Mouse (Mus musculus) midbrain, embryonic 11.5 days (tissue): Measurements from ENCODE around the gene Psmd1. TPM values are rescaled to one million over a fixed set of nuclear protein-coding genes. Genes with fewer than 3 reads are reported as not detected.

Experiments used
- ATAC-seq: fragments of 200-750 bp; cut with Nextera tagmentation; 2 replicates; pipeline ENCODE4 v1.8.0; 2017; ENCODE audit warnings: moderate TSS enrichment, moderate library complexity; ENCODE audit not compliant: low FRiP score
- DNase-seq: peaks from one replicate; pipeline ENCODE4 v3.0.0; 2015; ENCODE audit warnings: low spot score; ENCODE audit errors: missing footprints
- H3K27ac ChIP-seq: fragments of 300-500 bp; sonication (generic); 2 replicates; pipeline ENCODE4 v1.5.1; 2014; ENCODE audit warnings: low read depth, low read length
- H3K27me3 ChIP-seq: fragments of 300-500 bp; sonication (generic); 2 replicates; pipeline ENCODE4 v1.6.1; 2014; ENCODE audit warnings: mild to moderate bottlenecking, low read length, moderate library complexity, mixed read lengths; ENCODE audit not compliant: control insufficient read depth, insufficient read depth
- H3K36me3 ChIP-seq: fragments of 300-500 bp; sonication (generic); 2 replicates; pipeline ENCODE4 v1.6.1; 2014; ENCODE audit warnings: mild to moderate bottlenecking, low read length, moderate library complexity, mixed read lengths; ENCODE audit not compliant: control insufficient read depth, insufficient read depth
- H3K4me1 ChIP-seq: fragments of 300-500 bp; sonication (generic); 2 replicates; pipeline ENCODE4 v1.6.1; 2014; ENCODE audit warnings: low read length; ENCODE audit not compliant: control insufficient read depth, insufficient read depth
- H3K4me2 ChIP-seq: fragments of 300-500 bp; sonication (generic); 2 replicates; pipeline ENCODE4 v1.6.1; 2014; ENCODE audit warnings: mild to moderate bottlenecking, moderate library complexity
- H3K4me3 ChIP-seq: fragments of 300-500 bp; sonication (generic); 2 replicates; pipeline ENCODE4 v1.5.1; 2014; ENCODE audit warnings: low read depth, low read length
- H3K9ac ChIP-seq: fragments of 300-500 bp; sonication (generic); 2 replicates; pipeline ENCODE4 v1.6.1; 2014; ENCODE audit warnings: low read length
- H3K9me3 ChIP-seq: fragments of 300-500 bp; sonication (generic); 2 replicates; pipeline ENCODE4 v1.6.1; 2016; ENCODE audit warnings: low read length; ENCODE audit not compliant: control insufficient read depth
- WGBS: fragments of 180-500 bp; shearing (Covaris S2); extraction: QIAGEN DNeasy Blood & Tissue Kit; methylation state at CpG from one replicate; pipeline ENCODE4 v1.1.7; 2014; 5-methylcytosine and 5-hydroxymethylcytosine counted together
- polyA plus RNA-seq: library from polyadenylated mRNA; unstranded; fragments of >200 nt; fragmentation: Nextera tagmentation; extraction: Ambion mirVana; gene quantifications from 2 replicates; pipeline ENCODE4 v1.2.1, GENCODE M21; 2014

Psmd1 gene
- polyA plus RNA-seq, 1 experiment from 2014 or later: 238 TPM

DNA sequence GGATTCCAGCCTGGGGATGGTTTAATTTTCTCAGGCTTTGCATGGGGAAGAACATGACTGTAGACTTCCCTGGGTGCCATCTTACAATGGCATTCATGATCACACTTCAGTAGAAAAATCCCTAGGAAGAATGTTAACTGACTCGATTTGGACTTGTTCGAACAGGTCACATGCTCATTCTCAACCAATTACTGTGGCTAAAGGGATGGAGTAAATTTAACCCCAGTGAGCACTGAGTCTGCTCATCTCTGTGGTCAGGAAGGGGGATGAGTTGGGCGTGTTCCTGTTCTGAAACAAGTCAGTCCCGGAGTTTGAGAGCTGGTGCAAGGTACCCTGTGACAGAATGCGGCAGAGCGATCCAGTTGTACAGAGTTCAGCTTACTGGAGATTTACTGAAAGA is 86.7 kb downstream of the Psmd1 start:
- Histone ChIP-seq H3K9me3 (no peaks in the 10 kb centered on the region), H3K27me3 (no peaks in the 10 kb centered on the region), H3K4me1 (peaks cover 12% of the 10 kb centered on the region), H3K36me3 (no peaks in the 10 kb centered on the region), H3K4me2 (no peak overlapping the region), H3K4me3 (no peak overlapping the region), H3K27ac (no peak overlapping the region), H3K9ac (no peak overlapping the region)
- 85% methylated on average over 6 of the region's 6 CpGs for WGBS
- ATAC-seq (no peak), DNase-seq (no peak)

GRCm38 (mm10) chr1:86151376-86151775 is 87.2 kb downstream of the Psmd1 start:
- Histone ChIP-seq H3K27me3 (no peaks in the 10 kb centered on the region), H3K36me3 (no peaks in the 10 kb centered on the region), H3K9me3 (no peaks in the 10 kb centered on the region), H3K4me3 (no peak overlapping the region), H3K4me1 (peaks cover 12% of the 10 kb centered on the region), H3K9ac (no peak overlapping the region), H3K27ac (no peak overlapping the region), H3K4me2 (no peak overlapping the region)
- ATAC-seq (no peak), DNase-seq (no peak)
- 92% methylated on average over 7 of the region's 7 CpGs for WGBS

GRCm38 (mm10) chr1:86152618-86153017 is 88.4 kb downstream of the Psmd1 start:
- H3K9ac ChIP-seq: no peak overlapping the region
- 92% methylated on average over 1 of the region's 1 CpGs for WGBS
- H3K4me3 ChIP-seq: no peak overlapping the region
- DNase-seq: no peak
- no peak overlapping the region for H3K27ac ChIP-seq
- H3K9me3 ChIP-seq: no peaks in the 10 kb centered on the region
- H3K4me1 ChIP-seq: peaks cover 12% of the 10 kb centered on the region
- H3K27me3 ChIP-seq: no peaks in the 10 kb centered on the region
- no peak overlapping the region for H3K4me2 ChIP-seq
- no peaks in the 10 kb centered on the region for H3K36me3 ChIP-seq
- no peak for ATAC-seq

DNA sequence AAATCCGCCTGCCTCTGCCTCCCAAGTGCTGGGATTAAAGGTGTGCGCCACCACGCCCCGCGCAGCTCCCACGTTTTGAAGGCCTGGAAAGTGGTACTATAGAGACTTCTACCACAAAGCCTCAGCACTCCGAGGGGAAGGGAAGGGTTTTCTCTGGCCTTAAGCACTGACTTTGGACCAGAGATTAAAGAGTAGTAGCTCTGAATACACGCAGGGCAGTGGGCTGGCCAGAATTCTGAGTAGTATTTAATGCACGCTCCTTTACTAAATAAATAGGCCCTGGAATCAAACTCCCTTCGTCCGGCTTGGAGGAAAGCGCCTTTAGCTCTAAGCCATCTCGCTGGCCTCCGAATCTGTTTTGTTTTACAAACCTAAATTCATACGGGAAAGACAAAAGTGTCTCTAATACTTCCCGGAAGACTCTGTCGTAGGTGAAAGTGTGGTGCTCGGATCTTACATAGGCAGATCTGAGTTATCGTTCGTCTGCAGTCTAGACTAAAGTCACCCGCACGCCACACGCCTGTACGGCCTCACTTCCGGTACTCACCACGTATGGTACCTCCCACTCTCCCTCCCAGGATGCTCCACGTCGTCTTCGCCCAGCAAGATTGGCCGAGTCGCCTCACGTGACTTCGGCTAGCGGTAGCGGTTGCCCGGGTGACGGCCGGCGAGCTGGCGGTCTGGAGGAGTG is 90.1 kb downstream of the Psmd1 start, which contains the start of gene Armc9:
Gene Armc9 (plus strand): TSS at position 648 of the 691 bp plus-strand sequence.
- H3K4me1 ChIP-seq: peaks cover 12% of the 10 kb centered on the region
- peak within 1 kb of the TSS; percentile 73 for H3K4me2 ChIP-seq
- peak; percentile 98 for DNase-seq
- H3K9ac ChIP-seq: peak within 1 kb of the TSS; percentile 82
- peak; percentile 100 for ATAC-seq
- no peak within 1 kb of the TSS; the same call in 1 of the 2 replicates for H3K27ac ChIP-seq
- peak within 1 kb of the TSS; percentile 89 for H3K4me3 ChIP-seq
- no peaks in the 10 kb centered on the region for H3K9me3 ChIP-seq
- WGBS: 4% methylated on average over 40 of the region's 40 CpGs
- no peaks in the 10 kb centered on the region for H3K36me3 ChIP-seq
- no peaks in the 10 kb centered on the region for H3K27me3 ChIP-seq

DNA sequence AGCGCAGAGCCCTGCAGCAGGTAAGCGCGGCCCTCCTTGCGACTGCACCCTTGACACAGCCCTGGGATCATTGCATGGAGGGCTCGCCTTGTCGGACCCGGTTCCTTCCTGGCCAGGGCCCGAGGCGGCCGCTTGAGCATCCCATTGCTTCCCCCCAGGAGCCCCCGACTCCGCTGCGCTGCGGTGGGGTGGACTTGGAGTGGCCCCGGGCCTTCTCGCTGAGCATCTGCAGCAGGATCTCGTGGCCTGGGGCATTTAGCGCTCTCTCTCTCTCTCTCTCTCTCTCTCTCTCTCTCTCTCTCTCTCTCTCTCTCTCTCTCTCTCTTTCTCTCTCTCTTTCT is 90.6 kb downstream of the Psmd1 start:
- H3K4me2 ChIP-seq: peak overlapping the region; percentile 73
- H3K9me3 ChIP-seq: no peaks in the 10 kb centered on the region
- no peaks in the 10 kb centered on the region for H3K27me3 ChIP-seq
- 1% methylated on average over 18 of the region's 18 CpGs for WGBS
- ATAC-seq: no peak
- no peak for DNase-seq
- peak overlapping the region; percentile 89 for H3K4me3 ChIP-seq
- no peak overlapping the region for H3K27ac ChIP-seq
- peak overlapping the region; percentile 82 for H3K9ac ChIP-seq
- H3K4me1 ChIP-seq: peaks cover 12% of the 10 kb centered on the region
- H3K36me3 ChIP-seq: no peaks in the 10 kb centered on the region

- DNase-seq: no peak
- Histone ChIP-seq H3K36me3 (peaks cover 9% of the 10 kb centered on the region; the same call in 1 of the 2 replicates), H3K27ac (no peak overlapping the region), H3K9ac (0 out of 2 replicates have a peak overlapping the region, but pooled peaks have one; percentile 17), H3K4me1 (peaks cover 12% of the 10 kb centered on the region), H3K4me3 (no peak overlapping the region), H3K4me2 (no peak overlapping the region), H3K9me3 (no peaks in the 10 kb centered on the region), H3K27me3 (no peaks in the 10 kb centered on the region)
- ATAC-seq: no peak
- 83% methylated on average over 3 of the region's 3 CpGs for WGBS
Measured at GRCm38 (mm10) chr1:86156075-86156474, 91.9 kb downstream of the Psmd1 start.

- ATAC-seq (no peak), DNase-seq (no peak)
- Histone ChIP-seq H3K9ac (no peak overlapping the region), H3K4me1 (peaks cover 12% of the 10 kb centered on the region), H3K36me3 (peaks cover 9% of the 10 kb centered on the region; the same call in 1 of the 2 replicates), H3K4me2 (no peak overlapping the region), H3K27ac (no peak overlapping the region), H3K9me3 (no peaks in the 10 kb centered on the region), H3K27me3 (no peaks in the 10 kb centered on the region), H3K4me3 (no peak overlapping the region)
- WGBS: 90% methylated on average over 6 of the region's 6 CpGs
Measured at GRCm38 (mm10) chr1:86156595-86156994, 92.4 kb downstream of the Psmd1 start.

DNA sequence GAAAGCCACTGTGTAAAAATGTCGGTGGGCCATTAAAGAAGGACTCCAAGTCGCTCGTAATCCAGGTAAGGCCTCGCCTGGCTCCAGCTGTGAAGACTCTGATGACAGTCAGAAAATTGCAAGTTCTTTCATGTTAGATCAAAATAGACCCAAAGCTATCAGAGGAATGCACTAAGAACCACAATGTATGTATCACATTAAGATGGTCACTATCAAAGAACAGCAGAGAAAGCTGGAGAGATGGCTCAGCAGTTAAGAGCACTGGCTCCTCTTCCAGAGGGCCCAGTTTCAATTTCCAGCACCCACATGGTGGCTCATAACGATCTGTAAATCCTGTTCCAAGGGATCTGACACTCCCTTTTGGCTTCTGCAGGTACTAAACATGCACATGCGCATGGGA is 95.9 kb downstream of the Psmd1 start:
- H3K4me2 ChIP-seq: no peak overlapping the region
- no peak overlapping the region for H3K9ac ChIP-seq
- no peak for ATAC-seq
- peaks cover 9% of the 10 kb centered on the region; the same call in 1 of the 2 replicates for H3K36me3 ChIP-seq
- no peak overlapping the region for H3K27ac ChIP-seq
- peaks cover 6% of the 10 kb centered on the region for H3K4me1 ChIP-seq
- no peaks in the 10 kb centered on the region for H3K27me3 ChIP-seq
- H3K4me3 ChIP-seq: no peak overlapping the region
- WGBS: 95% methylated on average over 6 of the region's 6 CpGs
- DNase-seq: no peak
- H3K9me3 ChIP-seq: no peaks in the 10 kb centered on the region

- no peak for ATAC-seq
- Histone ChIP-seq H3K36me3 (peaks cover 9% of the 10 kb centered on the region; the same call in 1 of the 2 replicates), H3K27ac (no peak overlapping the region), H3K4me3 (no peak overlapping the region), H3K4me2 (no peak overlapping the region), H3K9me3 (no peaks in the 10 kb centered on the region), H3K27me3 (no peaks in the 10 kb centered on the region), H3K4me1 (peaks cover 2% of the 10 kb centered on the region), H3K9ac (no peak overlapping the region)
- 98% methylated on average over 5 of the region's 5 CpGs for WGBS
- no peak for DNase-seq
Measured at GRCm38 (mm10) chr1:86160479-86160878, 96.3 kb downstream of the Psmd1 start.
